In the genomic region with DNA sequence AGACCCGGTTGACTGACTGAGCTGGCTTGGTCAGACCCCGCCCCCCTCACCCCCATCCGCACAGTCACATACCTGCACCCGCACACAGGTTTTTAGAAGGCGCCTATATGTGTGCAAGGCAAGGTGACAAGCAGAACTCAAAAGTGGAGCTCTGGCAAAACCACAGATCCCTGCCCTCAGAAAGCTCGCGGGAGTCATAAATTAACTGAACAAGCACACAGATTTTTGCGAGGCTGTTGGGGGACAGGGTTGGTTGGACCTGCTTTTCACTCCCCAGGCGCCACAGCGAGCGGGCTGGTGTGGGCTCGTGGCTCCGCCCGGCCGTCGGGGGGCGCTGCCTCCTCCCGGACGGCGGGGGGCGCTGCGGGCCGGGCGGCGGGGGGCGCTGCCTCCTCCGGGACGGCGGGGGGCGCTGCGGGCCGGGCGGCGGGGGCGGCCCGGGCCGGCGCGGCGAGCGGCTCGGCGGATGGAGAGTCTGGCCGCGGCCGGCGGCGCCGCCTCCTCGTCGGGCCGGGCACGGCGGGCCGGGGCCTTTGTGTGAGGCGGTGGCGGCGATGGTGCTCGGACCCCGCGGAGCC, we compare ENCODE assay signal across 8 mouse cellular contexts. TPM values are rescaled to one million over a fixed set of nuclear protein-coding genes. Genes with fewer than 3 reads are reported as not detected.
A peak's percentile ranks its signal among the peaks of the same experiment; 100 is the strongest.
DNase-seq lines count a peak whose midpoint lies in the region; ATAC-seq and TF ChIP-seq lines count a peak whose summit lies in the region.

Gene Zbtb39 (plus strand): TSS at position 456 of the 578 bp plus-strand sequence.

- peaks cover 12% of the 10 kb centered on the region for H3K4me1 ChIP-seq in hindbrain, embryonic 14.5 days (replicated peaks; ENCODE audit: control insufficient read depth, insufficient read depth, low read length)

- H3K9ac ChIP-seq in hindbrain, embryonic 14.5 days: peak within 1 kb of the TSS; percentile 97

- 1% methylated on average over 29 of the region's 61 CpGs for WGBS in hindbrain, embryonic 14.5 days

- H3K36me3 ChIP-seq in hindbrain, embryonic 14.5 days (replicated peaks; ENCODE audit: control insufficient read depth, insufficient read depth): peaks cover 30% of the 10 kb centered on the region

- no peak for TF ChIP-seq CTCF in Patski (IDR thresholded peaks at IDR 0.05)

- H3K4me2 ChIP-seq in hindbrain, embryonic 14.5 days (replicated peaks): peak within 1 kb of the TSS; percentile 69

- no peak for DNase-seq in Patski (ENCODE audit: low read depth, low spot score)
- peak; percentile 90 to 92 for DNase-seq in cerebellum, postnatal 10 days
- peak; percentile 68 for DNase-seq in frontal cortex, postnatal 36 days (ENCODE audit: low spot score in 2 of 2)
- DNase-seq in hindbrain, embryonic 14.5 days (ENCODE audit: low spot score): peak; percentile 72
- DNase-seq in left cerebral cortex, adult 11 months (ENCODE audit: low spot score): peak; percentile 54
- DNase-seq in lung, postnatal 4 days: peak; percentile 87 to 91
- peak; percentile 70 for DNase-seq in retina, postnatal 7 days (ENCODE audit: low read depth, low spot score)
- peak; percentile 82 for DNase-seq in urinary bladder, postnatal 14 days (ENCODE audit: low spot score)

- CTCF ChIA-PET in Patski (lab: Charles Lee): interaction anchor here (0.7 to 2.6 kb wide), 5 partner anchors 12 to 197 kb away, joined by 3 to 19 read pairs (median 3); no protein-coding TSS in a partner anchor

- H3K9me3 ChIP-seq in hindbrain, embryonic 14.5 days (ENCODE audit: control insufficient read depth, low read length): no peaks in the 10 kb centered on the region

- no peaks in the 10 kb centered on the region for H3K27me3 ChIP-seq in Patski
- no peaks in the 10 kb centered on the region for H3K27me3 ChIP-seq in hindbrain, embryonic 14.5 days (ENCODE audit: control insufficient read depth, insufficient read depth, low read length)

- H3K27ac ChIP-seq in hindbrain, embryonic 14.5 days: peak within 1 kb of the TSS; percentile 73

- in situ Hi-C loops in Patski (cut with MboI; ENCODE audit: low pct_unique_long_range_greater_than_20kb): loop anchor here (5.0 to 10.0 kb wide), 3 partner anchors 52 to 266 kb away; partner anchors contain the start of genes Hsd17b6 and Stat6

- H3K4me3 ChIP-seq in hindbrain, embryonic 14.5 days (replicated peaks; ENCODE audit: low read length): peak within 1 kb of the TSS; percentile 89

- ATAC-seq in Patski: peak; percentile 83
- ATAC-seq in hindbrain, embryonic 14.5 days (ENCODE audit: low FRiP score): peak; percentile 88

- POLR2A ChIA-PET in Patski (lab: Charles Lee): interaction anchor here (0.6 kb wide), 2 partner anchors 97 to 258 kb away, joined by 3 to 14 read pairs; no protein-coding TSS in a partner anchor

RNA-seq across cellular contexts. Expression of gene Zbtb39, which starts in this region (rescaled TPM):
- polyA plus RNA-seq in Patski (2021): 7.5 TPM
- polyA plus RNA-seq in hindbrain, embryonic 14.5 days (2014; fragmentation: Nextera tagmentation; extraction: Ambion mirVana): 4.3 and 4.7 TPM in 2 replicates
